Mouse (Mus musculus): ENCODE measurements around the gene Agrn. TPM values are rescaled to one million over a fixed set of nuclear protein-coding genes. Genes with fewer than 3 reads are reported as not detected.

The Agrn gene
- polyA plus RNA-seq (2012; ENCODE audit: low replicate concordance) = 10.3 and 11.1 TPM in 2 replicates

GRCm38 (mm10) chr4:156197131-156197828 lies at the start of gene Agrn:
TSS of gene Agrn (minus strand) at chr4:156197488.

DNA sequence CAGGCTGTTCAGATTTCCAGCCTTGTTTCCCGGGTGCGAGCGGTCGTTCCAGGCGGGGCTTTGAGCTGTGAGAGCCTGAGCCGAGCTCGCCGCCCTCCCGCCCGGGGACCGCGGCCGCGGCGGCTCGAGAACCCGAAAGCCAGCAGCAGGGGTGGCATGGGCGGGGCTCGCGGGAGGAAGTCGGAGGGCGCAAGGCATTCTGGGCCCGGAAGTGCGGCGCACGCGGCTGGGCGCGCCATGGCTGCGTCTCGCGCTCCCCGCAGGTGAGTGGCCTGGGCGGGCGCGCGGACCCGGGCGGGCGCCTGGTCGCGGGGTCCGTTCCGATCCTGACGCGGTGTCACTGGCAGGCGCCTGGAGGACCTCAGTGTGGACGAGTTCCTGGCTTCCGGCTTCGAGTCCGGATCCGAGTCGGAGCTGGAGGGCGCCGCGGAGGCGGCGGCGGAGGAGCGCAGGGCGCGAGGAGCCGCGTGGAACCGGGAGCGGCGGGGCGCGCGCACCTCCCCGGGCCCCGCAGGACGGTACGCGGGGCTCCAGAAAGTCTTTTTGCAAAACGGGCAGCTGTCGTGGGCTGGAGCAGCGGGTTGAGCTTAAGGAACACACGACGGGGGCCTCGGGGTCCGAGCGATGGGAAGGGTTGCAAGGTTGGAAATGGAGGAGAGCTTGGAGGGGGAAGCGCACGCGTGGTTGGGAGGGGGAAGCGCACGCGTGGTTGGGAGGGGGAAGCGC lies 38.7 kb upstream of the Agrn start, which contains the start of gene Noc2l:
Noc2l (plus strand) TSS at position 203 of the 726 bp plus-strand sequence.

GRCm38 (mm10) chr4:156234701-156235213 lies 37.5 kb upstream of the Agrn start, which contains the start of gene Plekhn1:
TSS of gene Plekhn1 (minus strand) at chr4:156234857.

GRCm38 (mm10) chr4:156215649-156216048 lies 18.4 kb upstream of the Agrn start, which contains the start of gene Perm1:
TSS of gene Perm1 (plus strand) at chr4:156215868.

DNA sequence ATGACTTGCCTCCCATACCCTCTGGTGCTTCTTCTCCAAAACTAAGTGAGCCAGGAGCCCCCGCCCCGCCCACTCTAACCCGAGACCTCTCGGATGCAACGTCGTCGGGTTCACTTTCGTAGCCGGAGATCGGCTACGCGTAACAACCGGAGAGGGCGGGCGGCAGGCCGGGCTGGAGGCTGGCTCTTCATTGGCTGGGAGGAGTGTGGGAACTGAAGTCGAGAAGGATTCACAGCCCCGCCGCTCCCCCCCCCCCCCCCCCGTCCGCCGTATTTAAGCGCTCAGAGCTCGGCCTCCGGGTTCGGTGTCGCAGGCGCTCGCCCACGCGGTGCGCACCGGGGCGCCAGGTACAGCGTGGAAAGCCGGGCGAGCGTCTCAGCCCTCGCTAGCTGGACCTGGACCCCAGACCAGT lies 5.7 kb upstream of the Agrn start, which contains the start of gene AW011738:
AW011738 (plus strand) TSS at position 304 of the 412 bp plus-strand sequence.

DNA sequence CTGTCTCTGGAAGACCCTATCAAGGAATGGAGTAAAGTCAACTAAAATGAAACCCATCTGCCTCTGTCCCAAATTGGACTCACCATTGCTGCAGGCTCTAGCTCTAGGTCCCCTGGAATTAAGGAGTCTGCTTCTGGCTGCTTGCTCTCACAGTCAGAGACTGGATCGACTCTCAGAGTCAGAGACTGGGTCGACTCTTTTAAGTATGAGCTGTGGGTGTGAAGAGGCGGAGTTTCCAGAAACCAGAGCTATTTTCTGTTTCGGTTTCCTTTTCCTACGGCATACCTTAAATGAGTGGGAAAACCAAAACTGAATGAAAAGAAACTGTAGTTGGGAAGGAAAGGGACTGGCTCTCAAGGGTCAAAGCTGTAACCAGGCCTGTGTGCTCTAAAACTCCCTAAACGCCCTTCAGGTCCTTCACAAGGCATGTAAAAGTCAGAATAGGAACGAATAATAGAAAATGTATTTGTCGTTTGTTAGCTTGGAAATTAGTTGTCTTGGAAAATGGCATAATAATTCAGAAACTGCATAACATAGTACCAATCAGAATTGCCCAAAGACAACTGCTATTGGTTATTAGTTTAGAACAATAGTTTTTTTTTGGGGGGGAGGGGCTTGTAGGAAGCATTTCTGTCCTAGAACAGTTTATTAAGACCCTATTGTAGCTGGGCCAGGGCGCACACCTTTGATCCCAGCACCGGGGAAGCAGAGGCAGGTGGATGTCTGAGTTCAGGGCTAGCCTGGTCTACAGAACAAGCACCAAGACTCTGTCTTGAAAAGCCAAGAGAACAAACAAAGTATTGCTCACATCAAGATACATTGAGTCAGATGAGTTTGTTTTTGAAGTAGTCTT lies 3.6 kb upstream of the Agrn start, which contains the start of gene Isg15:
Isg15 (minus strand) TSS at position 196 of the 853 bp plus-strand sequence.

DNA sequence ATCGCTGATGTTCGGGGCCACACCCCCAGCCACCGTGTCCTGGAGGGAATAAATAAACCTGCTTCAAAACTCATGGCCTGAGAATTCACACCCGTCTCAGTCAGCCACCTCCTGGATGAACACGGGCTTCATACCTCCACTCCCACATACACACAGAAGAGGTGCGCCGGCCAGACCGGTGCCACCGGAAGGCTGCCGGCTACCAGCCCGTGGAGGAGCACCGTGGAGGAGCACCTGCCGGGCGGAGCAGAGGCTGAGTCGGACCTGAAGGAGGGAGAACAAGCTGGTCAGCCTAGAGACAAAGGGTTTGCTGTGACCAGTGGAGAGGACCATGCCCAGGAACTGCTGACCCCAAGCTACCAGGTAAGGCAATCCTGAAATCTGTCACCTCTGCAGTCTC lies 66.9 kb downstream of the Agrn start, which contains the start of gene Rnf223:
Rnf223 (plus strand) TSS at position 78 of the 400 bp plus-strand sequence.

Other genes starting within 250 kb of the Agrn start
- gene C1qtnf12, start 235.2 kb downstream of the Agrn start, polyA plus RNA-seq (2012; ENCODE audit: low replicate concordance) = 28.3 and 36.5 TPM in 2 replicates
- gene B3galt6, start 204.8 kb downstream of the Agrn start, polyA plus RNA-seq (2012; ENCODE audit: low replicate concordance) = 2.3 and 3.4 TPM in 2 replicates
- gene Sdf4, start 204.6 kb downstream of the Agrn start, polyA plus RNA-seq (2012; ENCODE audit: low replicate concordance) = 64.0 and 98.8 TPM in 2 replicates
- gene Tnfrsf4, start 183.6 kb downstream of the Agrn start, polyA plus RNA-seq (2012; ENCODE audit: low replicate concordance) = 10.9 and 18.7 TPM in 2 replicates
- 31.9 and 46.2 TPM in 2 replicates for gene Tnfrsf18, start 171.3 kb downstream of the Agrn start, polyA plus RNA-seq (2012; ENCODE audit: low replicate concordance)
- not detected in 2 replicates for gene Ttll10, start 138.1 kb downstream of the Agrn start, polyA plus RNA-seq (2012; ENCODE audit: low replicate concordance)
- gene 9430015G10Rik, start 87.5 kb downstream of the Agrn start, polyA plus RNA-seq (2012; ENCODE audit: low replicate concordance) = 11.6 and 15.9 TPM in 2 replicates
- gene Rnf223, start 67.0 kb downstream of the Agrn start, polyA plus RNA-seq (2012; ENCODE audit: low replicate concordance) = 0.33 and 0.59 TPM in 2 replicates
- gene Isg15, start 3.3 kb upstream of the Agrn start, polyA plus RNA-seq (2012; ENCODE audit: low replicate concordance) = 10.3 and 18.8 TPM in 2 replicates
- 30.9 and 85.0 TPM in 2 replicates for gene AW011738, start 5.8 kb upstream of the Agrn start, polyA plus RNA-seq (2012; ENCODE audit: low replicate concordance)
- 0.26 and 0.34 TPM in 2 replicates for gene Perm1, start 18.4 kb upstream of the Agrn start, polyA plus RNA-seq (2012; ENCODE audit: low replicate concordance)
- 26.7 and 39.1 TPM in 2 replicates for gene Plekhn1, start 37.4 kb upstream of the Agrn start, polyA plus RNA-seq (2012; ENCODE audit: low replicate concordance)
- 30.7 and 35.6 TPM in 2 replicates for gene Noc2l, start 38.5 kb upstream of the Agrn start, polyA plus RNA-seq (2012; ENCODE audit: low replicate concordance)
- gene Samd11, start 58.2 kb upstream of the Agrn start, polyA plus RNA-seq (2012; ENCODE audit: low replicate concordance) = 3.6 and 16.4 TPM in 2 replicates
- gene Vmn2r-ps159, start 133.6 kb upstream of the Agrn start, polyA plus RNA-seq (2012; ENCODE audit: low replicate concordance) = not detected in 2 replicates